Mouse (Mus musculus): ENCODE measurements at regions not wholly inside any gene's neighbourhood (a gene's known extent, or its start where the extent isn't known, plus 50 kb on each side); places are given as distances from the start of the nearest gene placed in this dataset.

DNA sequence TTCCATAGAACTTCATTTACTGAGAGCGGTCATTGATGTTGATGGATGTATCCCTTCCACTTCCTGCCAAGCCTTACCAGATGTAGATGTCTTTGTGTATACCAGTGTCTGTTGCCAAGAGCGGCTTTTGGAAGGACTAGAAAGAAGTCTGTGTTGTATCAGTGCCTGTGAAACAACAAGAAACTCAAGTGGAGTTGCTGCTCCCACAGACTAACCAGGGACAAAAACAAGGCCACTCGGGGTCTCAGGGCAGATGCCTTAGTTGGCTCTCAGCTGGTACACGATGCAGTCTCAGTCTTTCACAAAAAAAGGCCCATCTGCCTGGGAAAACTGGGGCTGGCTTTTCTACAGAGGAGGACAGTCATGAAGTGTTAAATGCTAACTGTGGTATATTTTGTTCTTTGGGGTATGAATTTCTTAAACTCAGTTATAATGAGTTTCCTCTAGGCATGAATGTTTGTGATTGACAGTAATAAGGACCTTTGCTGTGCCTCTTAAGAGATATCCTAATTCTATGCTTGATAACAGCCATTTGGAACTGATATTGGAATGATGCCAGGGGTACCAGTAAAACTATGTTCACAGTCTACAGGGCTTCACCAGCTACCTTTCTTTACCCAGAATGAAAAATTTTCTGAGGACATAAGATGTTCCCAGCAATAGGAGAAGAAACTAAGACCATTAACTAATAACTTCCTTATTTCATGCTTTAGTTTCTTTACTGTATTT, 75.6 kb upstream of the Csl start:
- TF ChIP-seq POLR2A (IDR thresholded peaks at IDR 0.05; ENCODE audit: borderline replicate concordance, extremely low read depth, insufficient read depth, insufficient read length, poor library complexity, severe bottlenecking), result no peak
- no peak for TF ChIP-seq CTCF (IDR thresholded peaks at IDR 0.05; ENCODE audit: borderline replicate concordance, extremely low read depth, insufficient read depth, insufficient read length)
